Mouse (Mus musculus): ENCODE data around the gene Anxa10. TPM values are rescaled to one million over a fixed set of nuclear protein-coding genes. Genes with fewer than 3 reads are reported as not detected.

Anxa10 gene
- total RNA-seq (2021), result not detected

GRCm38 (mm10) chr8:62123098-62123497, at the start of gene Anxa10:
TSS of gene Anxa10 (minus strand) at chr8:62123150.
- intact Hi-C loops (cut with DNase I), result no loop called here
- DNase-seq (ENCODE audit: low spot score in 2 of 2), result no peak

- intact Hi-C loops (cut with DNase I), result no loop called here
Observed at GRCm38 (mm10) chr8:62132662-62133366, 9.9 kb upstream of the Anxa10 start.

GRCm38 (mm10) chr8:62097213-62097612, 25.7 kb downstream of the Anxa10 start:
- no peak for DNase-seq (ENCODE audit: low spot score in 2 of 2)
- intact Hi-C loops (cut with DNase I), result no loop called here

More at GRCm38 (mm10) chr8:62132662-62133366, 9.9 kb upstream of the Anxa10 start:
- DNase-seq (ENCODE audit: low spot score in 2 of 2), result no peak

- intact Hi-C loops (cut with DNase I), result loop anchor here (2.0 kb wide), 1 partner anchor 1795 kb away; no protein-coding TSS in a partner anchor
- no peak for DNase-seq (ENCODE audit: low spot score in 2 of 2)
Observed at GRCm38 (mm10) chr8:62081804-62082203, 41.1 kb downstream of the Anxa10 start.

GRCm38 (mm10) chr8:62080195-62080802, 42.7 kb downstream of the Anxa10 start:
- peak; percentile 11 to 52 for DNase-seq (ENCODE audit: low spot score in 2 of 2)

GRCm38 (mm10) chr8:62068305-62068704, 54.6 kb downstream of the Anxa10 start:
- DNase-seq (ENCODE audit: low spot score in 2 of 2), result no peak
- intact Hi-C loops (cut with DNase I), result no loop called here

More at GRCm38 (mm10) chr8:62080195-62080802, 42.7 kb downstream of the Anxa10 start:
- intact Hi-C loops (cut with DNase I), result loop anchor here (2.0 kb wide), 1 partner anchor 1797 kb away; no protein-coding TSS in a partner anchor

GRCm38 (mm10) chr8:62060357-62060756, 62.6 kb downstream of the Anxa10 start:
- intact Hi-C loops (cut with DNase I), result loop anchor here (1.0 to 5.0 kb wide), 3 partner anchors 165 to 538 kb away; no protein-coding TSS in a partner anchor
- peak; percentile 11 to 15 for DNase-seq (ENCODE audit: low spot score in 2 of 2)

- intact Hi-C loops (cut with DNase I), result no loop called here
- DNase-seq (ENCODE audit: low spot score in 2 of 2), result no peak
Observed at GRCm38 (mm10) chr8:62046809-62047208, 76.1 kb downstream of the Anxa10 start.

GRCm38 (mm10) chr8:62034351-62034750, 88.6 kb downstream of the Anxa10 start:
- intact Hi-C loops (cut with DNase I), result no loop called here

GRCm38 (mm10) chr8:62014582-62014981, 108.4 kb downstream of the Anxa10 start:
- intact Hi-C loops (cut with DNase I), result no loop called here

More at GRCm38 (mm10) chr8:62034351-62034750, 88.6 kb downstream of the Anxa10 start:
- no peak for DNase-seq (ENCODE audit: low spot score in 2 of 2)

GRCm38 (mm10) chr8:62014166-62014565, 108.8 kb downstream of the Anxa10 start:
- no peak for DNase-seq (ENCODE audit: low spot score in 2 of 2)
- intact Hi-C loops (cut with DNase I), result no loop called here

More at GRCm38 (mm10) chr8:62014582-62014981, 108.4 kb downstream of the Anxa10 start:
- DNase-seq (ENCODE audit: low spot score in 2 of 2), result no peak

Other genes with a start within 250 kb of the Anxa10 start
- 1 to 10 TPM; 4.0 to 4.2 TPM for gene Palld, start 220.5 kb downstream of the Anxa10 start, total RNA-seq (2021)
- gene Ddx60, start 195.1 kb downstream of the Anxa10 start, total RNA-seq (2021), result under 1 TPM; 0.23 to 0.78 TPM

Data from left cerebral cortex, postnatal 25 days (tissue).